Mouse (Mus musculus) testis, postnatal 10 days (tissue): ENCODE measurements at regions not wholly inside any gene's neighbourhood (a gene's known extent, or its start where the extent isn't known, plus 50 kb on each side); places are given as distances from the start of the nearest gene placed in this dataset.

Experiments used
- DNase-seq: peaks from one replicate; pipeline ENCODE4 v3.0.0; 2021; ENCODE audit warnings: low spot score

- peak; percentile 77 for DNase-seq
Measured at GRCm38 (mm10) chr6:6289806-6290205, 72.8 kb upstream of the Slc25a13 start.

DNA sequence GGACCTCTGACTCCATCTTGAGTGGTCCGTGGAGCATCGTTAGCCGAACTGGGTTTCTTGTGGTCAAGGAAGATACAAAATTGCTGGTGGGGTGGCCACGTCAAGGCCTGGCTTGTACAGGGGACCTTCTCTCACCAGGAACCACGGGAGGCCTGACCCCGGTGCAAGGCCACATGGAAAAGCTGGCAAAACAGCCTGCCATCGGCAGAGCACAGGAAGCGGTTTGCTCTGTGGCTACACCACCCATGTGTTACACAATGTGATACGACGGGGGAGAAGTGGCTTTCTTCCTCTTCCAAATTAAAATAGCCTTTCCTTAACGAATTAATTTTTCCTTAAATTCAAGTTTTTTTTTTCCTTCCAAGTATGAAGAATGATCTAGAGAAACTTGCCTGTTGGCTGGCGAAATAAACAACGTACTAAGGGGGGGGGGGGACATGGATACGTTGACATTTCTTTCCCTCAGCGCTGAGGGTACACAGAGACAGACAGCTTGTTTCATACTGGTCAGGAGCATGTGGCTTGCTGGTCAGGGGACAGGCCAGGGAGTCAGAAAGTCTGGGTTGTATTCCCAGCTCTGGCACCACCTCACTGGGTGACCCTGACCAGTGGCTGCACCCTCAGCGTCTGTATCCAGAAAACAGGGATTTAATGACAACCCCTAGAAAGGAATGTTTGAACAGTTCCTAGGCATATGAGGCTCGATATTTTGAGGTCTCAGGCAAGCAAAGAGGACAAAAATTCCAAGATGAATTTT is 64.0 kb upstream of the Slc25a13 start:
- no peak for DNase-seq

GRCm38 (mm10) chr6:6279646-6280045 is 62.7 kb upstream of the Slc25a13 start:
- no peak for DNase-seq

DNA sequence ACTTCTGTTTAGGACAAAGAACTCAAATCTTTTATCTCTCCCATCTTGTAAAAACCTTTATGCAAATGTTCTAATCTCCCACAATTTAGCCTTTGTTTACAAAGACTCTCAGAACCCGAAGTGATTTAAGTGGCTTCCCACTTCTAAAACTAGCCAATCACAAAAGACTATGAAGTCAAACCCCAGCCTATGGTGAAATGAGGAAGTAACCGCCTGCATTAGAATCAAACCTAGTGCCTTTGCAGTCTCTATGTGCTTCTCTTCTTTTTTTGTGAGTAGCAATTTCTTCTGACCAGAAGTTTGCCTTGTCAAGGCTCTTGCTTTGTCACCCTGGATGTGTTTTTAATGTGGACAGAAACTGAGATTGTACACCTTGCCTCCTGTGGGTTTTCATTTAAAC is 53.6 kb upstream of the Slc25a13 start:
- DNase-seq: no peak
